Mouse (Mus musculus) forebrain, embryonic 15.5 days (tissue): ENCODE measurements around the gene Clk1. TPM values are rescaled to one million over a fixed set of nuclear protein-coding genes. Genes with fewer than 3 reads are reported as not detected.
"Not testable (repeated sequence)": the region's sequence is repeated elsewhere in the genome, so short reads cannot be mapped to it uniquely, and the experiment has no call there.

Source experiments
- ATAC-seq: fragments of 200-750 bp; cut with Nextera tagmentation; replicated peaks from 2 replicates; pipeline ENCODE4 v1.8.0; 2017; ENCODE audit warnings: mild to moderate bottlenecking, moderate TSS enrichment, moderate library complexity
- H3K27ac ChIP-seq: fragments of 300-500 bp; sonication (generic); replicated peaks from 2 replicates; pipeline ENCODE4 v1.5.1; 2015; ENCODE audit warnings: mild to moderate bottlenecking, inconsistent platforms
- H3K27me3 ChIP-seq: fragments of 300-500 bp; sonication (generic); 2 replicates; pipeline ENCODE4 v1.6.1; 2015; ENCODE audit warnings: inconsistent platforms
- H3K36me3 ChIP-seq: fragments of 300-500 bp; sonication (generic); 2 replicates; pipeline ENCODE4 v1.6.1; 2015; ENCODE audit warnings: mild to moderate bottlenecking, inconsistent platforms
- H3K4me1 ChIP-seq: fragments of 300-500 bp; sonication (generic); 2 replicates; pipeline ENCODE4 v1.6.1; 2015; ENCODE audit warnings: inconsistent platforms
- H3K4me2 ChIP-seq: fragments of 300-500 bp; sonication (generic); replicated peaks from 2 replicates; pipeline ENCODE4 v1.6.1; 2015; ENCODE audit warnings: mild to moderate bottlenecking, inconsistent platforms
- H3K4me3 ChIP-seq: fragments of 300-500 bp; sonication (generic); 2 replicates; pipeline ENCODE4 v1.5.1; 2015; ENCODE audit warnings: mild to moderate bottlenecking, inconsistent platforms
- H3K9ac ChIP-seq: fragments of 300-500 bp; sonication (generic); replicated peaks from 2 replicates; pipeline ENCODE4 v1.6.1; 2015; ENCODE audit warnings: mild to moderate bottlenecking, inconsistent platforms
- H3K9me3 ChIP-seq: fragments of 300-500 bp; sonication (generic); 2 replicates; pipeline ENCODE4 v1.6.1; 2016; ENCODE audit warnings: inconsistent platforms
- WGBS: fragments of 180-500 bp; shearing (Covaris S2); methylation state at CpG from one replicate; pipeline ENCODE4 v1.1.7; 2015; ENCODE audit warnings: mixed read lengths; 5-methylcytosine and 5-hydroxymethylcytosine counted together
- polyA plus RNA-seq: library from polyadenylated mRNA; unstranded; fragments of >200 nt; fragmentation: Nextera tagmentation; extraction: Ambion mirVana; gene quantifications from 2 replicates; pipeline ENCODE4 v1.2.1, GENCODE M21; 2015

The Clk1 gene
- polyA plus RNA-seq, 1 experiment from 2014 or later: 181 TPM

GRCm38 (mm10) chr1:58401396-58401795, 22.5 kb downstream of the Clk1 start:
- H3K4me1 ChIP-seq: no peaks in the 10 kb centered on the region
- peaks cover 91% of the 10 kb centered on the region for H3K36me3 ChIP-seq
- no peaks in the 10 kb centered on the region for H3K27me3 ChIP-seq
- 90% methylated on average over 6 of the region's 6 CpGs for WGBS
- H3K27ac ChIP-seq: no peak overlapping the region
- no peak overlapping the region for H3K4me3 ChIP-seq
- H3K9me3 ChIP-seq: no peaks in the 10 kb centered on the region
- no peak for ATAC-seq
- H3K4me2 ChIP-seq: no peak overlapping the region
- no peak overlapping the region for H3K9ac ChIP-seq

GRCm38 (mm10) chr1:58397731-58398130, 26.1 kb downstream of the Clk1 start:
- no peaks in the 10 kb centered on the region for H3K27me3 ChIP-seq
- no peak for ATAC-seq
- no peak overlapping the region for H3K27ac ChIP-seq
- peaks cover 14% of the 10 kb centered on the region for H3K4me1 ChIP-seq
- peaks cover 75% of the 10 kb centered on the region for H3K36me3 ChIP-seq
- H3K9ac ChIP-seq: no peak overlapping the region
- no peak overlapping the region for H3K4me3 ChIP-seq
- H3K4me2 ChIP-seq: no peak overlapping the region
- 93% methylated on average over 6 of the region's 6 CpGs for WGBS
- H3K9me3 ChIP-seq: no peaks in the 10 kb centered on the region

- Histone ChIP-seq H3K27ac (no peak overlapping the region), H3K9me3 (no peaks in the 10 kb centered on the region), H3K9ac (no peak overlapping the region), H3K36me3 (peaks cover 61% of the 10 kb centered on the region), H3K4me2 (no peak overlapping the region), H3K4me3 (no peak overlapping the region), H3K27me3 (no peaks in the 10 kb centered on the region), H3K4me1 (peaks cover 24% of the 10 kb centered on the region)
- ATAC-seq: no peak
- 91% methylated on average over 1 of the region's 1 CpGs for WGBS
Observed at GRCm38 (mm10) chr1:58396179-58396578, 27.7 kb downstream of the Clk1 start.

GRCm38 (mm10) chr1:58395341-58395740, 28.5 kb downstream of the Clk1 start:
- ATAC-seq: no peak
- no peaks in the 10 kb centered on the region for H3K9me3 ChIP-seq
- no peak overlapping the region for H3K27ac ChIP-seq
- H3K27me3 ChIP-seq: no peaks in the 10 kb centered on the region
- H3K4me1 ChIP-seq: peaks cover 27% of the 10 kb centered on the region
- H3K4me3 ChIP-seq: no peak overlapping the region
- peaks cover 52% of the 10 kb centered on the region for H3K36me3 ChIP-seq
- H3K9ac ChIP-seq: no peak overlapping the region
- 94% methylated on average over 3 of the region's 3 CpGs for WGBS
- H3K4me2 ChIP-seq: no peak overlapping the region

- Histone ChIP-seq H3K27me3 (no peaks in the 10 kb centered on the region), H3K36me3 (peaks cover 36% of the 10 kb centered on the region), H3K4me2 (peak overlapping the region; percentile 70), H3K4me3 (peak overlapping the region; percentile 74), H3K9me3 (no peaks in the 10 kb centered on the region), H3K4me1 (peaks cover 27% of the 10 kb centered on the region), H3K27ac (peak overlapping the region; percentile 97), H3K9ac (peak overlapping the region; percentile 99)
- under 1% methylated on average over 72 of the region's 90 CpGs for WGBS
- ATAC-seq: peak; percentile 63
Observed at GRCm38 (mm10) chr1:58393284-58394195, 30.3 kb downstream of the Clk1 start.

GRCm38 (mm10) chr1:58392652-58393283, 31.1 kb downstream of the Clk1 start, which contains the start of gene Bzw1:
TSS of gene Bzw1 (plus strand) at chr1:58392898.
- H3K27me3 ChIP-seq: no peaks in the 10 kb centered on the region
- peak within 1 kb of the TSS; percentile 74 for H3K4me3 ChIP-seq
- no peaks in the 10 kb centered on the region for H3K9me3 ChIP-seq
- H3K4me2 ChIP-seq: peak within 1 kb of the TSS; percentile 70
- peak within 1 kb of the TSS; percentile 99 for H3K9ac ChIP-seq
- 1% methylated on average over 51 of the region's 61 CpGs for WGBS
- H3K4me1 ChIP-seq: peaks cover 27% of the 10 kb centered on the region
- H3K36me3 ChIP-seq: peaks cover 28% of the 10 kb centered on the region
- H3K27ac ChIP-seq: peak within 1 kb of the TSS; percentile 97
- ATAC-seq: peak; percentile 98

GRCm38 (mm10) chr1:58392268-58392651, 31.6 kb downstream of the Clk1 start:
- Histone ChIP-seq H3K9me3 (no peaks in the 10 kb centered on the region), H3K9ac (peak overlapping the region; percentile 99), H3K4me3 (peak overlapping the region; percentile 74), H3K27me3 (no peaks in the 10 kb centered on the region), H3K4me2 (peak overlapping the region; percentile 70), H3K36me3 (peaks cover 23% of the 10 kb centered on the region), H3K27ac (peak overlapping the region; percentile 97), H3K4me1 (peaks cover 27% of the 10 kb centered on the region)
- WGBS: under 1% methylated on average over 16 of the region's 16 CpGs
- ATAC-seq: 0 out of 2 replicates have a peak, but pooled peaks have one; percentile 3

- no peaks in the 10 kb centered on the region for H3K9me3 ChIP-seq
- peaks cover 27% of the 10 kb centered on the region for H3K4me1 ChIP-seq
- H3K36me3 ChIP-seq: peaks cover 17% of the 10 kb centered on the region
- 45% methylated on average over 19 of the region's 19 CpGs for WGBS
- H3K9ac ChIP-seq: peak overlapping the region; percentile 99
- H3K4me2 ChIP-seq: peak overlapping the region; percentile 70
- peak overlapping the region; percentile 97 for H3K27ac ChIP-seq
- ATAC-seq: no peak
- no peaks in the 10 kb centered on the region for H3K27me3 ChIP-seq
- H3K4me3 ChIP-seq: peak overlapping the region; percentile 74
Observed at GRCm38 (mm10) chr1:58391421-58392267, 32.2 kb downstream of the Clk1 start.

GRCm38 (mm10) chr1:58382586-58383281, 41.1 kb downstream of the Clk1 start:
- WGBS: 73% methylated on average over 5 of the region's 5 CpGs
- ATAC-seq: no peak
- Histone ChIP-seq H3K4me2 (no peak overlapping the region), H3K9me3 (no peaks in the 10 kb centered on the region), H3K9ac (no peak overlapping the region), H3K4me3 (no peak overlapping the region), H3K27ac (no peak overlapping the region), H3K4me1 (no peaks in the 10 kb centered on the region), H3K27me3 (no peaks in the 10 kb centered on the region), H3K36me3 (no peaks in the 10 kb centered on the region)

GRCm38 (mm10) chr1:58375574-58376147, 48.2 kb downstream of the Clk1 start:
- H3K4me2 ChIP-seq: no peak overlapping the region
- H3K4me1 ChIP-seq: no peaks in the 10 kb centered on the region
- ATAC-seq: no peak
- H3K27me3 ChIP-seq: no peaks in the 10 kb centered on the region
- H3K27ac ChIP-seq: no peak overlapping the region
- no peak overlapping the region for H3K4me3 ChIP-seq
- H3K9ac ChIP-seq: no peak overlapping the region
- no peaks in the 10 kb centered on the region for H3K9me3 ChIP-seq
- no peaks in the 10 kb centered on the region for H3K36me3 ChIP-seq
- 78% methylated on average over 3 of the region's 3 CpGs for WGBS

GRCm38 (mm10) chr1:58374266-58374665, 49.6 kb downstream of the Clk1 start:
- H3K9me3 ChIP-seq, H3K27me3 ChIP-seq, H3K27ac ChIP-seq, H3K36me3 ChIP-seq, H3K4me3 ChIP-seq, H3K4me1 ChIP-seq, H3K4me2 ChIP-seq, H3K9ac ChIP-seq, ATAC-seq: not testable (repeated sequence)
- WGBS: 82% methylated on average over 2 of the region's 2 CpGs
